Comparison of ENCODE assay signal across 9 mouse cellular contexts in genomic region chr1:119642367-119642766, GRCm38 (mm10). TPM values are rescaled to one million over a fixed set of nuclear protein-coding genes. Genes with fewer than 3 reads are reported as not detected.
DNase-seq lines count a peak whose midpoint lies in the region; ATAC-seq lines count a peak whose summit lies in the region.
"Had no signal": no experiment of that assay in that cellular context is flagged by ENCODE, and none has a peak within 500 bp of the region (broad histone marks: within the 10 kb centered on the region; RNA-seq: fewer than 3 reads in every experiment).

No protein-coding gene starts in this region.

- no peak overlapping the region for H3K4me2 ChIP-seq in midbrain, embryonic 16.5 days (ENCODE audit: low read length)
- no peak overlapping the region for H3K4me2 ChIP-seq in forebrain, embryonic 11.5 days (ENCODE audit: low read depth, low read length, severe bottlenecking)
- no peak overlapping the region for H3K4me2 ChIP-seq in hindbrain, embryonic 14.5 days (replicated peaks)
- H3K4me2 ChIP-seq: stomach, embryonic 15.5 days had no signal

- no peak for ATAC-seq in midbrain, embryonic 16.5 days
- peak; percentile 76 for ATAC-seq in forebrain, embryonic 11.5 days (replicated peaks; ENCODE audit: low FRiP score)
- ATAC-seq in hindbrain, embryonic 14.5 days (ENCODE audit: low FRiP score): peak; percentile 48; the same call in 1 of the 2 replicates

- no peaks in the 10 kb centered on the region for H3K27me3 ChIP-seq in midbrain, embryonic 10.5 days (ENCODE audit: low read depth, poor library complexity, severe bottlenecking)
- no peaks in the 10 kb centered on the region for H3K27me3 ChIP-seq in midbrain, embryonic 16.5 days (ENCODE audit: control insufficient read depth, insufficient read depth, low read depth, low read length)
- no peaks in the 10 kb centered on the region for H3K27me3 ChIP-seq in forebrain, embryonic 11.5 days (ENCODE audit: control insufficient read depth, insufficient read depth, low read length)
- no peaks in the 10 kb centered on the region for H3K27me3 ChIP-seq in hindbrain, embryonic 14.5 days (ENCODE audit: control insufficient read depth, insufficient read depth, low read length)
- H3K27me3 ChIP-seq: stomach, embryonic 15.5 days had no signal

- H3K4me1 ChIP-seq in midbrain, embryonic 10.5 days: peaks cover 31% of the 10 kb centered on the region
- peaks cover 3% of the 10 kb centered on the region for H3K4me1 ChIP-seq in midbrain, embryonic 16.5 days (ENCODE audit: control insufficient read depth, insufficient read depth, low read length)
- no peaks in the 10 kb centered on the region; the same call in 1 of the 2 replicates for H3K4me1 ChIP-seq in forebrain, embryonic 11.5 days (replicated peaks; ENCODE audit: control insufficient read depth, insufficient read depth, low read length)
- no peaks in the 10 kb centered on the region for H3K4me1 ChIP-seq in hindbrain, embryonic 14.5 days (replicated peaks; ENCODE audit: control insufficient read depth, insufficient read depth, low read length)

- peak overlapping the region; percentile 23; the same call in 1 of the 2 replicates for H3K27ac ChIP-seq in midbrain, embryonic 10.5 days (replicated peaks)
- H3K27ac ChIP-seq in midbrain, embryonic 16.5 days (ENCODE audit: low read length): no peak overlapping the region
- no peak overlapping the region for H3K27ac ChIP-seq in forebrain, embryonic 11.5 days (ENCODE audit: low read depth, low read length)
- no peak overlapping the region for H3K27ac ChIP-seq in hindbrain, embryonic 14.5 days
- H3K27ac ChIP-seq: stomach, embryonic 15.5 days had no signal

- no peaks in the 10 kb centered on the region for H3K9me3 ChIP-seq in midbrain, embryonic 10.5 days (replicated peaks)
- no peaks in the 10 kb centered on the region for H3K9me3 ChIP-seq in midbrain, embryonic 16.5 days (replicated peaks; ENCODE audit: control insufficient read depth, low read length, poor library complexity, severe bottlenecking)
- H3K9me3 ChIP-seq in forebrain, embryonic 11.5 days (ENCODE audit: control insufficient read depth, low read length): no peaks in the 10 kb centered on the region
- no peaks in the 10 kb centered on the region for H3K9me3 ChIP-seq in hindbrain, embryonic 14.5 days (ENCODE audit: control insufficient read depth, low read length)
- H3K9me3 ChIP-seq: stomach, embryonic 15.5 days had no signal

- WGBS in midbrain, embryonic 10.5 days: 57% methylated on average over 12 of the region's 12 CpGs
- 22% methylated on average over 12 of the region's 12 CpGs for WGBS in midbrain, embryonic 16.5 days
- 39% methylated on average over 12 of the region's 12 CpGs for WGBS in forebrain, embryonic 11.5 days
- WGBS in hindbrain, embryonic 14.5 days: 32% methylated on average over 12 of the region's 12 CpGs

- no peak overlapping the region for H3K9ac ChIP-seq in midbrain, embryonic 16.5 days (ENCODE audit: low read depth, low read length)
- no peak overlapping the region for H3K9ac ChIP-seq in forebrain, embryonic 11.5 days (ENCODE audit: low read length)
- no peak overlapping the region for H3K9ac ChIP-seq in hindbrain, embryonic 14.5 days
- H3K9ac ChIP-seq: stomach, embryonic 15.5 days had no signal

- peak; percentile 54 for DNase-seq in midbrain, embryonic 10.5 days (ENCODE audit: low spot score)
- DNase-seq in forebrain, embryonic 11.5 days (ENCODE audit: low spot score): peak; percentile 69
- DNase-seq in hindbrain, embryonic 14.5 days (ENCODE audit: low spot score): peak; percentile 29
- DNase-seq in mesoderm, embryonic 11.5 days (ENCODE audit: low read depth, low spot score): peak; percentile 41
- no peak for DNase-seq in thymus, postnatal 10 days (ENCODE audit: low spot score in 2 of 2)
- DNase-seq in adrenal gland, adult 18-20 months (ENCODE audit: low spot score in 2 of 2): no peak
- DNase-seq in frontal cortex, postnatal 36 days (ENCODE audit: low spot score in 2 of 2): no peak

- H3K36me3 ChIP-seq in midbrain, embryonic 10.5 days: peaks cover 16% of the 10 kb centered on the region
- no peaks in the 10 kb centered on the region for H3K36me3 ChIP-seq in midbrain, embryonic 16.5 days (ENCODE audit: control insufficient read depth, insufficient read depth, low read length)
- no peaks in the 10 kb centered on the region for H3K36me3 ChIP-seq in forebrain, embryonic 11.5 days (ENCODE audit: control insufficient read depth, insufficient read depth, low read length)
- H3K36me3 ChIP-seq in hindbrain, embryonic 14.5 days (replicated peaks; ENCODE audit: control insufficient read depth, insufficient read depth): no peaks in the 10 kb centered on the region
- H3K36me3 ChIP-seq: stomach, embryonic 15.5 days had no signal

- no peak overlapping the region for H3K4me3 ChIP-seq in midbrain, embryonic 10.5 days
- no peak overlapping the region for H3K4me3 ChIP-seq in midbrain, embryonic 16.5 days (ENCODE audit: low read depth, low read length)
- H3K4me3 ChIP-seq in forebrain, embryonic 11.5 days (ENCODE audit: low read depth, low read length): no peak overlapping the region
- no peak overlapping the region for H3K4me3 ChIP-seq in hindbrain, embryonic 14.5 days (replicated peaks; ENCODE audit: low read length)
- H3K4me3 ChIP-seq: stomach, embryonic 15.5 days had no signal

RNA-seq across cellular contexts. Expression of gene Epb41l5, which starts 6.4 kb away (rescaled TPM):
- 58.9 and 60.2 TPM in 2 replicates for polyA plus RNA-seq in midbrain, embryonic 10.5 days (2016; fragmentation: Nextera tagmentation; extraction: Ambion mirVana)
- polyA plus RNA-seq in midbrain, embryonic 16.5 days (2015; fragmentation: Nextera tagmentation; extraction: Ambion mirVana): 21.1 and 21.6 TPM in 2 replicates
- polyA plus RNA-seq in forebrain, embryonic 11.5 days (2014; fragmentation: Nextera tagmentation; extraction: Ambion mirVana): 53.3 and 54.2 TPM in 2 replicates
- polyA plus RNA-seq in hindbrain, embryonic 14.5 days (2014; fragmentation: Nextera tagmentation; extraction: Ambion mirVana): 21.3 and 22.5 TPM in 2 replicates
- 10 to 100 TPM; 10.1 to 10.9 TPM for total RNA-seq in adrenal gland, adult 18-20 months (2021)

Comparison
In these comparisons a context has a peak if more than half of its experiments do, and no peak if none do; other contexts are left out.
1. DNase-seq: peak in midbrain, embryonic 10.5 days (single experiment), forebrain, embryonic 11.5 days (single experiment), hindbrain, embryonic 14.5 days (single experiment) and mesoderm, embryonic 11.5 days (single experiment); none in thymus, postnatal 10 days (0 of 2), adrenal gland, adult 18-20 months (0 of 2) and frontal cortex, postnatal 36 days (0 of 2).